Comparison of ENCODE assay signal across 8 mouse cellular contexts in the genomic region with DNA sequence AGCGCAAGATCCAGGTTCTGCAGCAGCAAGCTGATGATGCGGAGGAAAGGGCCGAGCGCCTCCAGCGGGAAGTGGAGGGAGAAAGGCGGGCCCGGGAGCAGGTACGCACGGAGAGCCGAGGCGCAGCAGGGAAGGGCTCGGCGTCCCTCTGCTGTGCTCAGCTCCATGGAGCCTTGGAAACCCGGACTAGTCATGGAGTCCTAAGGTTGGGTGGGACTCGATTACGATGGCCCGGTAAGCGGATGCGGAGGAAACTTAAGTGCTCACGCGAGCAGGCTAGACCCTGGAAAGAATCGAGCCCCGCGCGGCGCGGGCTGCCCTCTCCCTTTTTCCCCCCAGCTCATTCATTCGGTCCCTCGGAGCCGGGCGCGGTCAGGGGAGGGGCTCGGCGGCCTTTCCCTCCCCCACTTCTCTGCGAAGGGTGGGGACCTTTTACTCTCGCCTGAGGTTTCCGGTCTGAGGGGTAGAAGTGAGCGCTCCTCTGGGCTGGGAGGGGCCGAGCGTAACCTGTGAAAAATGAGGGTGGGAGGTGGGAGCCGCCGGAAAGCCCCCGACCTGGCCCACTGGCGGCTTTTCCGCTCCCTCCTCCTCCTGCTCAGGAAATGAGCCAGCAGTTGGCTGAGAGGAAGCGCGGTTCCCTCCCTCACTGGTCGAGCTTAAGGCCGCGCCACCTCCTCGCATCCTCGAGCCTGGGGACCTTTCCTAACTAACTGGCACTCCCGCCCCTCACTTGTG. TPM values are rescaled to one million over a fixed set of nuclear protein-coding genes. Genes with fewer than 3 reads are reported as not detected.
DNase-seq lines count a peak whose midpoint lies in the region; ATAC-seq and TF ChIP-seq lines count a peak whose summit lies in the region.

No protein-coding gene starts in this region.

- peak; percentile 78; the same call in 1 of the 2 replicates for TF ChIP-seq POLR2A in thymus, adult 2 months (IDR thresholded peaks at IDR 0.05; ENCODE audit: control insufficient read depth, extremely low read depth, insufficient read depth, low read length, poor library complexity)

- intact Hi-C loops in heart, postnatal 10 days (cut with DNase I) = loop anchor here (10.0 kb wide), 1 partner anchor 295 kb away; no protein-coding TSS in a partner anchor

- peaks cover 60% of the 10 kb centered on the region for H3K4me1 ChIP-seq in G1E (ENCODE audit: insufficient read depth, low read depth, low read length)
- peaks cover 60% of the 10 kb centered on the region for H3K4me1 ChIP-seq in forebrain, embryonic 13.5 days
- peaks cover 53% of the 10 kb centered on the region for H3K4me1 ChIP-seq in lung, embryonic 15.5 days
- peaks cover 23% of the 10 kb centered on the region for H3K4me1 ChIP-seq in thymus, adult 2 months (replicated peaks; ENCODE audit: control insufficient read depth, insufficient read depth, low read length)

- H3K9ac ChIP-seq in forebrain, embryonic 13.5 days = peak overlapping the region; percentile 89
- peak overlapping the region; percentile 89 for H3K9ac ChIP-seq in lung, embryonic 15.5 days

- peak; percentile 51 for ATAC-seq in G1E (ENCODE audit: extremely low read depth, insufficient number of reproducible peaks, low FRiP score, poor library complexity, severe bottlenecking)
- peak; percentile 47 for ATAC-seq in cerebellum, adult (ENCODE audit: insufficient number of reproducible peaks, low FRiP score, low TSS enrichment)
- ATAC-seq in forebrain, embryonic 13.5 days = peak; percentile 72
- peak; percentile 70 for ATAC-seq in lung, embryonic 15.5 days (ENCODE audit: borderline replicate concordance, extremely low read depth, low FRiP score, low TSS enrichment)
- peak; percentile 37 for ATAC-seq in neutrophil, adult 5-6 weeks (ENCODE audit: extremely low read depth, insufficient number of reproducible peaks, low FRiP score, poor library complexity, severe bottlenecking)

- peak overlapping the region; percentile 94 for H3K27ac ChIP-seq in forebrain, embryonic 13.5 days
- peak overlapping the region; percentile 99 for H3K27ac ChIP-seq in lung, embryonic 15.5 days
- peak overlapping the region; percentile 87 for H3K27ac ChIP-seq in thymus, adult 2 months (ENCODE audit: control insufficient read depth, insufficient read depth, low read length)

- no peaks in the 10 kb centered on the region for H3K9me3 ChIP-seq in G1E (replicated peaks)
- no peaks in the 10 kb centered on the region for H3K9me3 ChIP-seq in forebrain, embryonic 13.5 days (replicated peaks)
- H3K9me3 ChIP-seq in lung, embryonic 15.5 days = no peaks in the 10 kb centered on the region

- WGBS in forebrain, embryonic 13.5 days = under 1% methylated on average over 53 of the region's 53 CpGs
- WGBS in lung, embryonic 15.5 days = under 1% methylated on average over 51 of the region's 53 CpGs
- under 1% methylated on average over 51 of the region's 53 CpGs for WGBS in thymus, adult 2 months

- H3K4me3 ChIP-seq in G1E (ENCODE audit: low read depth, low read length) = peak overlapping the region; percentile 93
- peak overlapping the region; percentile 90 for H3K4me3 ChIP-seq in forebrain, embryonic 13.5 days
- H3K4me3 ChIP-seq in lung, embryonic 15.5 days = peak overlapping the region; percentile 85
- peak overlapping the region; percentile 86 for H3K4me3 ChIP-seq in thymus, adult 2 months (ENCODE audit: control insufficient read depth, insufficient read depth, low read length)

- peaks cover 27% of the 10 kb centered on the region for H3K36me3 ChIP-seq in G1E (replicated peaks)
- no peaks in the 10 kb centered on the region for H3K36me3 ChIP-seq in forebrain, embryonic 13.5 days (ENCODE audit: poor library complexity, severe bottlenecking)
- H3K36me3 ChIP-seq in lung, embryonic 15.5 days = no peaks in the 10 kb centered on the region
- no peaks in the 10 kb centered on the region for H3K36me3 ChIP-seq in thymus, adult 2 months (ENCODE audit: control insufficient read depth, insufficient read depth, low read length)

- peaks cover 2% of the 10 kb centered on the region; the same call in 1 of the 2 replicates for H3K27me3 ChIP-seq in G1E (ENCODE audit: insufficient read depth, low read length)
- no peaks in the 10 kb centered on the region for H3K27me3 ChIP-seq in forebrain, embryonic 13.5 days
- H3K27me3 ChIP-seq in lung, embryonic 15.5 days = no peaks in the 10 kb centered on the region
- H3K27me3 ChIP-seq in thymus, adult 2 months (ENCODE audit: control insufficient read depth, insufficient read depth, low read length) = no peaks in the 10 kb centered on the region

- peak overlapping the region; percentile 75 for H3K4me2 ChIP-seq in forebrain, embryonic 13.5 days
- peak overlapping the region; percentile 71 for H3K4me2 ChIP-seq in lung, embryonic 15.5 days

- no peak for TF ChIP-seq CTCF in G1E (IDR thresholded peaks at IDR 0.05; ENCODE audit: low read depth, low read length)
- 0 out of 2 replicates have a peak, but pooled peaks have one; percentile 36 for TF ChIP-seq CTCF in thymus, adult 2 months (IDR thresholded peaks at IDR 0.05; ENCODE audit: borderline replicate concordance, control insufficient read depth, extremely low read depth, insufficient read depth, low read length, poor library complexity)

- peak; percentile 76 for DNase-seq in G1E (ENCODE audit: low spot score)
- peak; percentile 81 for DNase-seq in heart, postnatal 10 days
- peak; percentile 75 to 77 for DNase-seq in kidney, postnatal 36 days
- DNase-seq in thymus, adult 2 months = peak; percentile 87

RNA-seq across cellular contexts. Expression of a gene that starts 7.5 kb away (rescaled TPM):
- total RNA-seq in G1E (2014; fragmentation: Nextera tagmentation) (161 and 215 TPM in 2 replicates), G1E (2017) (342 and 425 TPM in 2 replicates)
- polyA plus RNA-seq in G1E (2012) = 280 and 287 TPM in 2 replicates
- 449 and 474 TPM in 2 replicates for polyA plus RNA-seq in forebrain, embryonic 13.5 days (2015; fragmentation: Nextera tagmentation; extraction: Ambion mirVana)
- total RNA-seq in heart, postnatal 10 days (2021) = 100 to 1,000 TPM; 103 to 108 TPM
- 637 and 683 TPM in 2 replicates for polyA plus RNA-seq in lung, embryonic 15.5 days (2015; fragmentation: Nextera tagmentation; extraction: Ambion mirVana)
- 950 and 1,052 TPM in 2 replicates for total RNA-seq in neutrophil, adult 5-6 weeks (2017)
- polyA plus RNA-seq in thymus, adult 2 months (2012; rRNA removed) = 252 and 262 TPM in 2 replicates

RNA-seq across cellular contexts. Expression of a gene that starts 24.0 kb away (rescaled TPM):
- total RNA-seq in G1E (2014; fragmentation: Nextera tagmentation) (0.15 and 0.29 TPM in 2 replicates), G1E (2017) (0.12 and 0.22 TPM in 2 replicates)
- not detected in 2 replicates for polyA plus RNA-seq in G1E (2012)
- polyA plus RNA-seq in forebrain, embryonic 13.5 days (2015; fragmentation: Nextera tagmentation; extraction: Ambion mirVana) = 0.34 TPM in 2 replicates
- under 1 TPM; 0.10 to 0.12 TPM for total RNA-seq in heart, postnatal 10 days (2021)
- polyA plus RNA-seq in lung, embryonic 15.5 days (2015; fragmentation: Nextera tagmentation; extraction: Ambion mirVana) = 0.37 and 0.40 TPM in 2 replicates
- 2.2 and 2.7 TPM in 2 replicates for total RNA-seq in neutrophil, adult 5-6 weeks (2017)
- 1.5 and 1.6 TPM in 2 replicates for polyA plus RNA-seq in thymus, adult 2 months (2012; rRNA removed)

RNA-seq across cellular contexts. Expression of a gene that starts 27.5 kb away (rescaled TPM):
- total RNA-seq in G1E (2014; fragmentation: Nextera tagmentation) (353 and 407 TPM in 2 replicates), G1E (2017) (150 and 193 TPM in 2 replicates)
- 145 and 160 TPM in 2 replicates for polyA plus RNA-seq in G1E (2012)
- 164 and 169 TPM in 2 replicates for polyA plus RNA-seq in forebrain, embryonic 13.5 days (2015; fragmentation: Nextera tagmentation; extraction: Ambion mirVana)
- total RNA-seq in heart, postnatal 10 days (2021) = 100 to 1,000 TPM; 143 to 150 TPM
- polyA plus RNA-seq in lung, embryonic 15.5 days (2015; fragmentation: Nextera tagmentation; extraction: Ambion mirVana) = 153 and 157 TPM in 2 replicates
- 186 and 235 TPM in 2 replicates for total RNA-seq in neutrophil, adult 5-6 weeks (2017)
- 199 and 208 TPM in 2 replicates for polyA plus RNA-seq in thymus, adult 2 months (2012; rRNA removed)

RNA-seq across cellular contexts. Expression of a gene that starts 28.5 kb away (rescaled TPM):
- total RNA-seq in G1E (2014; fragmentation: Nextera tagmentation) (77.6 and 84.3 TPM in 2 replicates), G1E (2017) (83.1 and 96.2 TPM in 2 replicates)
- 6.8 and 22.4 TPM in 2 replicates for polyA plus RNA-seq in G1E (2012)
- 224 and 230 TPM in 2 replicates for polyA plus RNA-seq in forebrain, embryonic 13.5 days (2015; fragmentation: Nextera tagmentation; extraction: Ambion mirVana)
- 10 to 100 TPM; 56.2 to 63.2 TPM for total RNA-seq in heart, postnatal 10 days (2021)
- 142 and 154 TPM in 2 replicates for polyA plus RNA-seq in lung, embryonic 15.5 days (2015; fragmentation: Nextera tagmentation; extraction: Ambion mirVana)
- 95.8 and 104 TPM in 2 replicates for total RNA-seq in neutrophil, adult 5-6 weeks (2017)
- polyA plus RNA-seq in thymus, adult 2 months (2012; rRNA removed) = 45.9 and 59.7 TPM in 2 replicates

Comparison
In these comparisons a context has a peak if more than half of its experiments do, and no peak if none do; other contexts are left out.
1. Peak in every context shown above with its lines: DNase-seq, ATAC-seq, H3K4me3 ChIP-seq and H3K27ac ChIP-seq.